Mouse (Mus musculus) monocyte, adult 5-6 weeks (primary cell): ENCODE data around the gene Ifi202b. TPM values are rescaled to one million over a fixed set of nuclear protein-coding genes. Genes with fewer than 3 reads are reported as not detected.
"Not testable (repeated sequence)": the region's sequence is repeated elsewhere in the genome, so short reads cannot be mapped to it uniquely, and the experiment has no call there.

ENCODE experiments used
- ATAC-seq: fragments of 153-309, 156-312 bp; replicated peaks from 2 replicates; pipeline ENCODE4 v1.8.0; 2017; ENCODE audit warnings: mild to moderate bottlenecking; ENCODE audit not compliant: low TSS enrichment, insufficient number of reproducible peaks, severe bottlenecking, poor library complexity, low FRiP score
- total RNA-seq: library from RNA; stranded (forward); fragments of 200-1000, 200-491, 200-594 nt; gene quantifications from 3 replicates; pipeline ENCODE4 v1.2.3, GENCODE M21; 2017

Gene Ifi202b
- not detected in 3 replicates for total RNA-seq

DNA sequence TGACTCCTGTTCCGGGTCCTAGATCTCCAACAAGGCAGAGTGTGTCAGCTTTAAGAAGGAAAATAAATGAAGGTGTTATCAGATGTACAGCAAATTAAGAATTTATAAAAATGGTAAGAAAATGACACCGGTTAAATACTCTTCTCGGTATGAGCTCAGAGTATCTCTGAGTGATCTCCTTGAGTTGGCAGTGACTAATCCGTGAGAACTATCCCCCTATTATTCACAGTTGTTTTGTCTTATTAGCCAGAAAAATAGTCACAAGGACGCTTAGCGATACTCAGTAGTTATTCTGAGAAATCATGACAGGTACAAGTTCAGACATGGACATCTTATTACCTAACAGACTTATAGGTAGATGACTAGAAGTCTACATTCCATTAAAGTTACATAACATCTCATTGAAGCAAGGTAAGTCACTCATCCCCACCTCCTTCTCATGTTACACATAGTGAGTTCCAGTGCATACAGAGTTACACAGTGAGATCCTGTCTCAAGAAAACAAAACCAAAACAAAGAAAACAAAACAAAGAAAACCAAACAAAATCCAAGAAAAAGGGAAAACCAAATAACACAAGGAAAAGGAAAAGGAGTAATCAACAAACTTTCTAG is at the start of gene Ifi202b:
TSS of gene Ifi202b (minus strand) at position 51 of the 612 bp plus-strand sequence.
- not testable (repeated sequence) for ATAC-seq

DNA sequence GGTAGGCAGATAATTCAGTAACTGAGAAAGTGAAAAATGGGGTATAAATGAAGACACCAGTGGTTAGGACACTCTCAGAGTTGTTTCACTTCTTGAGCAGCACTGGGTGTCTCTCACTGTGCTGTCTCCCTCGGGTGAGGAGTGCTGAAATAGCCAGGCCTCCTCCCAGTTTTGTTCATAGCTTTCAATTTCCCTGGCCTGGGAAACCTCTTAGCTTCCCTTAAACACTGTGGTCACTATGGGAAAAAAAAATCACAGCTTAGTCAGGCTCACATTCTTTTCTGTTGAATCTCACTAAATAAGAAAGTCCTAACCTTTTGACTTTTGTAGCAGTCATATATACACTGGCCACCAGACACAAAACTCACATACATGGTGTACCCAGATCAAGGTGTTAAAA is 49.2 kb upstream of the Ifi202b start, which contains the start of gene Ifi205:
TSS of gene Ifi205 (minus strand) at position 113 of the 400 bp plus-strand sequence.
- ATAC-seq: no peak

DNA sequence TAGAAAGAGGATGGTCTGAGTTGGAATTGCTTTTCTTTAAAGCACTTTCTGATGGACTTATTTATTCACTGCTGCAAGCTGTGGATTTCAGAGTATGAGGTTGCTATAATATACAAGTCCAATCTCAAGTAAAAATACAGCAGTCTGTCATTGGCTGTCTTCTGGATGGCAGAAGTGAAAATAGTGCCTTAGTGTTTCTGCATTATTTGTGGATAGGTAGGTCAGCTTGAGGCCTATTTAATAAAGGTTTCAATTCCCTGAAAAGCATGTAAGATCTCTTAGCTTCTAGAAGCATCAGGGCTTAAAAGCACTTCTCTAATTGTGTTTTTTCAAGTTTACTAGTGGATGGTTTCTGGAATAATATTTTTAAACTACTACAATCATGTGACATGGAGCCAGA is 24.5 kb upstream of the Ifi202b start:
- not testable (repeated sequence) for ATAC-seq

DNA sequence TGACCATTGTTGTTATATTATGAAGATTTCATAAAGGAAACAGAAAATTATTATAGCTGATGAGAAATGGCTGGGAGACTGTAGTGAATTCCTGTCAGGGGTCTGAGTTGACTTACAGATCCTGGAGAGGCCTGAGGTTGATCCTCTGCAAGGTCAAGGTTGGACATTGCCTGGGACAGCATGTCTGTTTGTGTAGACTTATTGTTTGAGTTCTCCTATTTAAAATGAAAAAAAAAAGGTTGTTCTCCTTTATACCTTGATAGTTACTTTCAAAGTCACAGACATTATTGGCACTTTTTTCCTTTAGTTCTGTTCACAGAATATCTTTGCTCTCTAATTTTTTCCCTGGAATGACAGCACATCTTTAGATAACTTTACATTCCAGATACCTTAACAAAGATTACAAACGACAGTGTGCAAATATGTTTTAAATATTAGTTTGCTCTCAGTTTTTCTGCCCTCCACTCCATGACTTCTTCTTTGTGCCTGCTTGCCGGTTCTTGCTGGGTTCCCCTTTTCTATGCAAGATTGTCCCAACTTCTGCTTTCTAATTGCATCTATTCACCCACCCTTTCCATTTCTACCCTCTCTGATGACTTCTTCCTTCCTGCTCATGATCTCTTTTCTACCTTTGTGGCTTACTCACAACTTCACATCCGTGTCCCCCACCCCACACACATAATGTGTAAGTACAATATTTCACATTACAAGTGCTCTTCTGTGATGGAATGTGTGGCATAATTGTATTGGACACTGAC is 22.0 kb upstream of the Ifi202b start:
- peak; percentile 96 for ATAC-seq

DNA sequence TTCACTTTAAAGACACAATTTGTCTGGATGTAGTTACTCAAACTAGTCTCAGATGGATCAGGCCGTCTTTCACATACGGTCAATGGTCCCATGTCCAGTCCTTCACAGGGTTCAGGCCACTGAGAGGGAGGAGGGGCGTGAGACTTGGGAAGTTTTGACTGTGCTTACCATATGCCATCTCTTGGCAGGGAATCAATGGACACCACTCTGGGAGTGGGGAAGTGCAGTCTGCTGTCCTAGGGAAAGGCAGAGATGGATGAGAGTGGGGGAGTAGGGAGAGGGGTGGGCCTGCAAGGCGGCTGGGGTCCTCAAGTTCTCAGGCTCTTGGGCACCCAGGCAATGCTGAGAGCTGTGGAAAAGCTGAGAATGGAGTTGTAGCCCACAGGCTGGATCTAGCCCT is 12.5 kb upstream of the Ifi202b start:
- ATAC-seq: no peak

DNA sequence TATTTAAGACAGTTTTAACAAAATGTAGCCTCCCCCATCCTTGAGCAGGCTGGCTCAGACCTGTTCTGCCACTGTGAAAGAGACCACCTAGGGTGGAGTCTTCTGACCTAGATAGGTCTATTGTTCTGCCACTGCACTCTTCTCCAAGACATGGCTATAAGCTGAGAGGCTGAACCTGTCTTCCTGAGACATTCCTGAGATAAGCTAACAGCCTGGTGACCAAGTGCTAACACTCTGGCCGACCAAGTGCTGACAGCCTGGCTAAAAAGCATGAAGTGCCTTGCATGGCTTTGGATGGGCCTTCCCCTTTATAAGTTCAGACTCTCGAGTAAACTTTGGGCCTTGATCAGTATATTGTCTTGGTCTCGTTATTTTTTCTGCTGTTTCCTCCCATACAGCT is 1.5 kb downstream of the Ifi202b start:
- ATAC-seq: not testable (repeated sequence)

DNA sequence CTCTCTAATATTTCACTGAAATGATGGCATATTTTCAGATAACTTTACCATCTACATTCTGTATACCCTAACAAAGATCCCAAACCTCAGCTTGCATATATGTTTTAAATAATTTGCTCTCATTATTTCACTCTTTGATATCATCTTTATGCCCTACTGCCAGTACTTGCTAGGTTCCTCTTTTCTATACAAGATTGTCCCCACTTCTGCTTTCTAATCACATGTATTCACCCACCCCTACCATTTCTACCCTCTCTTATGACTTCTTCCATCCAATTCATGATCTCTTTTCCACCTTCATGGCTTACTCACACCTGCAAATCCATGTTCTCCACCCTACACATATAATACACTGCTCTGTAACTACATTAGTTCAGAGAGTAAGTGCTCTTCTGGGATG is 4.9 kb downstream of the Ifi202b start:
- ATAC-seq: peak; percentile 47; the same call in 1 of the 2 replicates

DNA sequence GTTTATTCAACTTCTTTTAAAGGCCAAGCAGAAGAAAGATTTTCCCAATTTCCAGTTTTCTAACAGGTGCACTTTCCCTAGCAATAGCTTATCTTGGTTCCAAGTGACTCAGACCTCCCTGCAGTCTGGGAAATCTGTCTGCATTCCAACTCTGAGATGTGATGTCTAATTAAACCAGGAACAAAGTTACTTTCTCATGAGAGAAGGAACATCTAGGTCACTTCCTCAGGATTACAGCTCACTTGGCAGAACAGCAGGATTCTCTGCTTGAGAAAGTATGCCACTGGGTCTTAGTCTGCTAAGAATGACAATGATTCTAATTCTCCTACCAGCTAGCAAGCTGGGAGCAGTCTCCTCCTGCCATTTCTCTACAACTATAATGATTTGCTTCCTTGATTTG is 9.4 kb downstream of the Ifi202b start:
- no peak for ATAC-seq

DNA sequence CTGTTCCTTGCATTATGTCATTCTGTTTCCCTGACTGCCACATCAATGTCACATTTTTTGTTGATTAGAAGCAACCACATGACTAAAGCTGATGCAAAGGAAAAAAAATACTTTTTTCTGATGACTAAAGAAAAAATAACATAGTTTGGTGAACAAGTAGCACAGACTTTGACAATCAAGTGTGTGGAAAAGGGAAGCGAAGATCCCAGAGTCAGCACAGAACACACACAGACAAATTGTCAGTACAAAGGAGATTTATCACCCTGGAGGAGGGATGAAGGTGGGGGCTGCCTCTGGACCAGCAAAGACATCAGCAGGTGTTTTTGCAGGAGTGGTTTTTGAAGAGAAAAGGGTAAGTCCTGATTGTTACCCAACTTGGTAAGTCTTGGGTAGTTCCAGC is 21.1 kb downstream of the Ifi202b start:
- ATAC-seq: not testable (repeated sequence)

DNA sequence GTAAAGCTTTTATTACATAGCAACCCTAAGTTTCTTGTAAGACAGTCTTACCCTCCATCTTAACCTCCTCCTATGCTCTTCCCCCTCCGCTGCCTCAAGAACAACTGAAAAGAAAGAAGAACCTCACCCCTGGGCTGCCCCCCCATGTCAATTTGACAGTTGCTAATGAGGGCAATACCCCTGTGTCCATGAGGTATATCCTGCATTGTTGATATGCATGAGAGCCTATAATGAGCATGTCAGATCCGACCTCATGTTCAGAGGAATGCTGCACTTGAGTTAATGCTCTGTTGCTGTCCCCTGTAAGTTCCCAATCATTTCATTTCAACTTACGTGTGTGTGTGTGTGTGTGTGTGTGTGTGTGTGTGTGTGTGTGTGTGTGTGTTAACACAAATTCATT is 22.5 kb downstream of the Ifi202b start:
- not testable (repeated sequence) for ATAC-seq

DNA sequence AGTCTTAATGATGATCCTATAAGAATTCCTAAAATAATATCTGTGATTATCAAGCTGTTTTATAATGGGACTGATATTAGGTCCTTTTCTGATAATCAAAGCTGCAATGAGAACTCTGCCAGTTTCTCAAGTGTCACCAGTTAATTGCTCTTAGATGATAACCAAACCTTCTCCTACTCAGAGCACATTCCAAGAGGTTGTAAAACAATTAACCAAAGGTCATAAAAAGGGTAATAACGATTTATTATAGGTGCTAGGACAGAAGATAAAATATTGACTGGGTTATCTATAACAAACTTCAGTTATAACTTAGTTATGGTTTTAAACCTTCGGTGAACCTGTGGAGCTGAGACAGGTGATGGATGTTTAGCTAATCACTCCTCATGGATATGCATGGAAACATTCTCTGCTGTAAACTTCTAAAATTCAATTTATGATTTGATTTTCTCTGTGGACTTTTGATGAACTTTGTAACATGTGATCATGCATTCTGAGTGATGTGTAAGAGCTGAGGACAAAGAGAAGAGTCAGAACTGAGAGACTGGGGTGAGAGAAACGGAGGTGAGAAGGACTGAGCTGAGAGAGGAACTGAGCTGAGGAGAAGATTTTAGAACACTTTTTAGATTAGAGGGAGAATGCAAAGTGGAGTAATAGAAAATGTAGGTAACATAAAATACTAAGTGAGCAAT is 26.6 kb downstream of the Ifi202b start:
- ATAC-seq: not testable (repeated sequence)

DNA sequence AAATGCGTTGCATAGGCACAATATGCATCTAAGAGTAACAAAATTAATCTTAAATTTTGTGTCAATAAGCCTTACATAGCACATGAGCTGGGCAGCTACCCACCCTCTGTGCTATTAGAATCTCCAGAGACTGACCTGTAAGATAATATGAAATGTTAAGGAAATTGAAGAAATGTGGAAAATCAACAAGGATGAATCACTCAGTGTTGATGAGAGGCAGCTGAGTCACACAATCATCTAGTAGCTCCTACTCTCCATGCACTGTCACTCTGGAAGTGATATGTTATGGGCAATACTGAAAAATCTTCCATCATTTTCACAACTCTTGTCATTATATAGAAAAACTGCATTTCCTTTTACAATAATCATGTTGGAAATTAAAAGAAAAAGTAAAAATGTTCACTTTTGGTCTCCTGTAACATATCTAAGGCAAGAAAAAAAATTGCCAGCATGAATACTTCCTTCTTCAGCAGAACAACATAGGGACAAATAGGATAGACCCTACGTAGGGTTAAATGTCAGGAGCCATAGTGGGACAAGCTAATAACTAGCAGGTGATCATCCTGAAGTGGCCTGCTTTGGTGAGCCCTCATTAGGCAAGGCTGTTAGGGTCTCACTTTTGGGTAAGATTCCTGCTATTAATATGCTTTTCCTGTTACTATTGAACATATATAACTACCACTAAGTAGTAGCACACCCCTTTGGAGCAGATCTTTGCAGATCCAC is 27.3 kb downstream of the Ifi202b start:
- ATAC-seq: no peak

DNA sequence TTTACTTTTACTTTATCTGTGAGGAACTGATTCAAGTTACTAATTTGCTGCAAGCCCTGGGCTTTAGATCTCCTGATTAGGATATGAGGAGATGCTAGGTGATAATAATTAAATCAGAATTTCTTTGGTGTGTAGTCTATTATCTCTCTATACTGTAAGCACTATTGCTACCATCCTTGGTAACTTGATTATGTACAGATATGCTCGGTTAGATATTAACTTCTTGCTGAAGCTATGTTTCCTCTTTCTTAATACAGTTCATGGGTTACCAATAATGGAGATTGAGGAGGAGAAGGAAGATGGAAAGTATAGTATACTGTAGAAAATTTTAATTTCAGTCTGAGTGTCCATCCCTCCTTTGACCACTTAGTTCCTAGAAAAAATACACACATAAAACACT is 29.0 kb downstream of the Ifi202b start:
- no peak for ATAC-seq

DNA sequence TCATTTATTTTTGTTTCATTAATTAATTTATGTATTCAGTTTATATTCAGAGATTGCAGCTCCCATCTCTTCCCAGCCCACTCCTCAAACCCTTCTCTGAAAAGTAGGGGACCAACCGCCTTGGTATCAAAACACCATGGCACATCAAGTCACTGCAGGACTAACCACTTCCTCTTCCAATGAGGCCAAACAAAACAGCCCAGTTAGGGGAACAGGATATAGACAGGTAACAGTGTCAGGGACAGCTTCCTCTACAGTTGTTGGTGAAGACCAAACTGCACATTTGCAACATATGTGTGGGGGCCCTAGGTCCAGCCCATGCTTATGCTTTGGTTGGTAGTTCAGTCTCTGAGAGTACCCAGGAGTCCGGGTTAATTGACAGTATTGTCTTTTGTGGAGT is 33.5 kb downstream of the Ifi202b start:
- peak; percentile 73; the same call in 1 of the 2 replicates for ATAC-seq

DNA sequence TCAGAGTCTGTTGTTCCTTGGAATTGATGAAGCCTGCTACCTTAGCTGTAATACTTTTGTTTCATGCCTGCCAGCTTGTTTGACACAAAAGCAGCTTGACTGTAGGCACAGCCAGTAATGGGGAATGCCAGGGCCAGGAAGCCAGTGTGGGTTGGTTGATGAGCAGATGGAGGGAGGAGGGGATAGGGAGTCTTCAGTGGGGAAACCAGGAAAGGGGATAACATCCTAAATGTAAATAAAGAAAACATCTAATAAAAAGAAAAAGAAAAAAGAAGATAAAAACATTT is 39.8 kb downstream of the Ifi202b start:
- not testable (repeated sequence) for ATAC-seq

DNA sequence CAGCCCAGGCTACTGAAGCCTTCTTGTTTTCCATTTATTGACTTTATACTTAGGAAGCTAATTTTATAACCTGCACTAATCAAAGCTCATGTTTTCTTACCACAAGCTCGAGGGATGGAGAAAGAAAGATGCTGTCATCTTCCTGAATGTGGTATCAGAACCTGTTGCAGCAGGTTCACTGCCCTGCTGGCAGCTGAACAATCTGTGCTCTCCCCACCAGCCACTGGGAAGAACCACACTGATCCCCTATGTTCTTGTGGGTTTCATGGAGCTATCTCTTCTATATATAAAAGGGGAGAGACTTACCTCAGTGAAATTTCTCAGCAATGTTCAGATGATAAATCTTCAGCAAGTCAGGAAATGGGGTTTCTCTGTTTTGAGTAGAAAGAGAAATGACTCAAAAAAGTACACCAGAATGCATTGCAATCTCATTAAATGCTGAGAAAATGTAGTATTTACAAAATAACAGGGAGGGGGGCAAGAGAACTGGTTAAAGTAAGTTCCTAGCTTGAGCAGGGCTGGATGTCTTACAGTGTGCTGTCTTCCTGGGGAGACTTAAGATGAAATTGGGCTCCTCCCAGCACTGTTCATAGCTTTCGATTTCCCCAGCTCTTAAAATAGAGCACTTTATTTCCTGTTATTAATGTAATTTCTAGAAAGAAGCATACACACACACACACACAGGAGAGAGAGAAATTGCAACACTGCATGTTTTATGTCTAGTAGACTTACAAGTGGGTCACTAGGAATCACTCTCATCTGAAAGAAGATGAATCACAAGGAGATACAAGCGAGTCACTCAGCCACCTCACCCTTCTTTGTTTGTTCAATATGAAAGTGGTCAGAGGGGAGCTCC is 40.4 kb downstream of the Ifi202b start, which contains the start of the genes Mndal and Ifi203:
TSS of gene Mndal (minus strand) at position 568 of the 856 bp plus-strand sequence.
TSS of gene Ifi203 (minus strand) at position 749 of the 856 bp plus-strand sequence.
- ATAC-seq: peak; percentile 64

DNA sequence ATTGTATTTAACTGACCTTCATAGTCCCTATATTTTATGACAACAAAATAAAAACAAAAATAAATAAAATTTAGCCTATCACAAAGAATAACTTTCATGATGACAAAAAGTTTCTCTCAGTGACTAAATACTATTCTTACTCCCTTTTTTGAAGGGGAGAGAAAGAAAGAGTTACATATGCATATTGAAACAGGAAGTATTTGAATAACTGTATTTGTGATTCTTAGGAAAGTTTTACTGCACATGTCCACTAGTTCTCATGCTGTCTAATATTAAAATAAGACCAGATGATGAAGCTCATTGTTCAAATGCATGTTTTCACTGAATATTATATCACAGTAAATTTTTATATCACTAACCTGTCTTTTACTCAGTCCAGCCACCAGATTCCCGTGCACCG is 41.0 kb downstream of the Ifi202b start:
- ATAC-seq: not testable (repeated sequence)

DNA sequence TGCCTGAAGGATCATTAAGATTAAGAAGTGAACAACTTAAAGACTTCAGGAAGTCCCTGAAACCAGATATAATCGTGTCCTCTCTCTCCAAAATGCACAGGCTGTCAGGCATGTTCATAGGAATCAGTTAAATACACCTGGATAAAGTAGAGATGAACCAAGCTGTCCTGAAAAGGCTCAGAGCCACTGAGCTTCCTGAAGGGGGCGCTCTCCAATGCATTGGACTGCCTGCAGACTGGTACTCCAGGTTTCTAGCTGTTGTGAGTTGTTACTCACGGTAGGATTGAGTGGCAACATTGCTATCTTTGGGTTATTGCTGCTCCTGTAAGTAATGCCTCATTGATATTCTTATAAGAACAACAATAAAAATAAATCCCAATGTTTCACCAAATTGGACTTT is 63.3 kb downstream of the Ifi202b start:
- ATAC-seq: not testable (repeated sequence)
